Comparison of ENCODE assay signal across 13 mouse cellular contexts in genomic region chr8:110793511-110793910, GRCm38 (mm10). TPM values are rescaled to one million over a fixed set of nuclear protein-coding genes. Genes with fewer than 3 reads are reported as not detected.
DNase-seq lines count a peak whose midpoint lies in the region; ATAC-seq and TF ChIP-seq lines count a peak whose summit lies in the region.
"Had no signal": no experiment of that assay in that cellular context is flagged by ENCODE, and none has a peak within 500 bp of the region (broad histone marks: within the 10 kb centered on the region; RNA-seq: fewer than 3 reads in every experiment).

No protein-coding gene starts in this region.

- no peak overlapping the region for H3K4me2 ChIP-seq in kidney, postnatal 0 days (ENCODE audit: low read length)
- H3K4me2 ChIP-seq in intestine, embryonic 15.5 days (replicated peaks), result peak overlapping the region; percentile 51
- H3K4me2 ChIP-seq: midbrain, embryonic 15.5 days had no signal

- no peaks in the 10 kb centered on the region for H3K27me3 ChIP-seq in kidney, postnatal 0 days (ENCODE audit: insufficient read depth, low read length)
- H3K27me3 ChIP-seq in intestine, embryonic 15.5 days (replicated peaks), result no peaks in the 10 kb centered on the region
- H3K27me3 ChIP-seq: midbrain, embryonic 15.5 days had no signal

- no peak for DNase-seq in kidney, postnatal 0 days (ENCODE audit: low spot score)
- no peak for DNase-seq in kidney, adult 8-10 months
- DNase-seq in 3134 (ENCODE audit: extremely low read depth, insufficient read length, low spot score) (peak; percentile 90), 416B (ENCODE audit: low read depth) (peak; percentile 82)
- DNase-seq in gastrocnemius, postnatal 14 days, result no peak
- DNase-seq in heart, postnatal 4 days, result no peak
- DNase-seq: cerebellum, adult 9-11 months; heart, adult 18-20 months; heart, postnatal 10 days had no signal

- no peak overlapping the region for H3K9ac ChIP-seq in kidney, postnatal 0 days (ENCODE audit: low read depth, low read length)
- no peak overlapping the region for H3K9ac ChIP-seq in intestine, embryonic 15.5 days
- H3K9ac ChIP-seq: midbrain, embryonic 15.5 days had no signal

- 64% methylated on average over 9 of the region's 9 CpGs for WGBS in kidney, postnatal 0 days
- WGBS in intestine, embryonic 15.5 days, result 76% methylated on average over 9 of the region's 9 CpGs

- intact Hi-C loops in gastrocnemius, postnatal 14 days (cut with DNase I; ENCODE audit: low total_unique reads), result no loop called here

- no peak overlapping the region for H3K4me3 ChIP-seq in kidney, postnatal 0 days (replicated peaks; ENCODE audit: low read depth, low read length)
- no peak overlapping the region for H3K4me3 ChIP-seq in intestine, embryonic 15.5 days (replicated peaks)
- H3K4me3 ChIP-seq: forebrain, embryonic 10.5 days; left cerebral cortex, adult 2 months; midbrain, embryonic 15.5 days had no signal

- no peaks in the 10 kb centered on the region for H3K4me1 ChIP-seq in kidney, postnatal 0 days (replicated peaks; ENCODE audit: insufficient read depth, low read length)
- H3K4me1 ChIP-seq in intestine, embryonic 15.5 days (replicated peaks), result peaks cover 18% of the 10 kb centered on the region
- H3K4me1 ChIP-seq: forebrain, embryonic 10.5 days; midbrain, embryonic 15.5 days had no signal

- no peak for ATAC-seq in kidney, postnatal 0 days (replicated peaks; ENCODE audit: low FRiP score, low read depth)
- no peak for ATAC-seq in intestine, embryonic 15.5 days
- ATAC-seq: midbrain, embryonic 15.5 days had no signal

- peak overlapping the region; percentile 88 for H3K27ac ChIP-seq in kidney, postnatal 0 days
- H3K27ac ChIP-seq in intestine, embryonic 15.5 days, result peak overlapping the region; percentile 80
- H3K27ac ChIP-seq: forebrain, embryonic 10.5 days; left cerebral cortex, adult 2 months; midbrain, embryonic 15.5 days had no signal

- 0 out of 2 replicates have a peak, but pooled peaks cover 3% of the 10 kb centered on the region for H3K9me3 ChIP-seq in kidney, postnatal 0 days (replicated peaks; ENCODE audit: low read length)
- H3K9me3 ChIP-seq in intestine, embryonic 15.5 days, result no peaks in the 10 kb centered on the region
- H3K9me3 ChIP-seq: midbrain, embryonic 15.5 days had no signal

- TF ChIP-seq CTCF in kidney, postnatal 0 days (IDR thresholded peaks at IDR 0.05; ENCODE audit: low read depth), result no peak

- no peaks in the 10 kb centered on the region for H3K36me3 ChIP-seq in kidney, postnatal 0 days (ENCODE audit: insufficient read depth, low read length)
- H3K36me3 ChIP-seq in intestine, embryonic 15.5 days, result no peaks in the 10 kb centered on the region
- H3K36me3 ChIP-seq: forebrain, embryonic 10.5 days; midbrain, embryonic 15.5 days had no signal

RNA-seq across cellular contexts. Expression of gene Il34, which starts 12.2 kb away (rescaled TPM):
- polyA plus RNA-seq in kidney, postnatal 0 days (2015; fragmentation: Nextera tagmentation; extraction: Ambion mirVana), result 5.2 and 7.5 TPM in 2 replicates
- polyA plus RNA-seq in intestine, embryonic 15.5 days (2015; fragmentation: Nextera tagmentation; extraction: Ambion mirVana), result 1.1 and 2.6 TPM in 2 replicates
- total RNA-seq in gastrocnemius, postnatal 14 days (2021), result 10 to 100 TPM; 15.6 to 20.0 TPM
- total RNA-seq in heart, postnatal 4 days (2021), result 1 to 10 TPM; 1.2 to 2.3 TPM

RNA-seq across cellular contexts. Expression of gene Cog4, which starts 52.9 kb away (rescaled TPM):
- 47.2 and 57.3 TPM in 2 replicates for polyA plus RNA-seq in kidney, postnatal 0 days (2015; fragmentation: Nextera tagmentation; extraction: Ambion mirVana)
- polyA plus RNA-seq in intestine, embryonic 15.5 days (2015; fragmentation: Nextera tagmentation; extraction: Ambion mirVana), result 69.0 and 69.5 TPM in 2 replicates
- total RNA-seq in gastrocnemius, postnatal 14 days (2021), result 10 to 100 TPM; 38.9 to 44.1 TPM
- 10 to 100 TPM; 49.8 to 50.5 TPM for total RNA-seq in heart, postnatal 4 days (2021)

RNA-seq across cellular contexts. Expression of gene Sf3b3, which starts 53.1 kb away (rescaled TPM):
- 80.1 and 89.4 TPM in 2 replicates for polyA plus RNA-seq in kidney, postnatal 0 days (2015; fragmentation: Nextera tagmentation; extraction: Ambion mirVana)
- 123 and 126 TPM in 2 replicates for polyA plus RNA-seq in intestine, embryonic 15.5 days (2015; fragmentation: Nextera tagmentation; extraction: Ambion mirVana)
- total RNA-seq in gastrocnemius, postnatal 14 days (2021), result 10 to 100 TPM; 24.2 to 29.3 TPM
- 10 to 100 TPM; 61.4 to 64.9 TPM for total RNA-seq in heart, postnatal 4 days (2021)

Comparison
In these comparisons a context has a peak if more than half of its experiments do, and no peak if none do; other contexts are left out.
1. DNase-seq: peak in 3134 (single experiment) and 416B (single experiment); none in kidney, postnatal 0 days (single experiment), kidney, adult 8-10 months (0 of 2), gastrocnemius, postnatal 14 days (single experiment) and heart, postnatal 4 days (single experiment).
2. RNA of gene Il34, which starts 12.2 kb away (total RNA-seq): 15.6 to 20.0 TPM in gastrocnemius, postnatal 14 days; 1.2 to 2.3 TPM in heart, postnatal 4 days; every median in the first group is over 4 times any median in the second.